Mouse (Mus musculus): ENCODE results near the gene Bcl2l14.
A peak's percentile ranks its signal among the peaks of the same experiment; 100 is the strongest.

The Bcl2l14 gene

DNA sequence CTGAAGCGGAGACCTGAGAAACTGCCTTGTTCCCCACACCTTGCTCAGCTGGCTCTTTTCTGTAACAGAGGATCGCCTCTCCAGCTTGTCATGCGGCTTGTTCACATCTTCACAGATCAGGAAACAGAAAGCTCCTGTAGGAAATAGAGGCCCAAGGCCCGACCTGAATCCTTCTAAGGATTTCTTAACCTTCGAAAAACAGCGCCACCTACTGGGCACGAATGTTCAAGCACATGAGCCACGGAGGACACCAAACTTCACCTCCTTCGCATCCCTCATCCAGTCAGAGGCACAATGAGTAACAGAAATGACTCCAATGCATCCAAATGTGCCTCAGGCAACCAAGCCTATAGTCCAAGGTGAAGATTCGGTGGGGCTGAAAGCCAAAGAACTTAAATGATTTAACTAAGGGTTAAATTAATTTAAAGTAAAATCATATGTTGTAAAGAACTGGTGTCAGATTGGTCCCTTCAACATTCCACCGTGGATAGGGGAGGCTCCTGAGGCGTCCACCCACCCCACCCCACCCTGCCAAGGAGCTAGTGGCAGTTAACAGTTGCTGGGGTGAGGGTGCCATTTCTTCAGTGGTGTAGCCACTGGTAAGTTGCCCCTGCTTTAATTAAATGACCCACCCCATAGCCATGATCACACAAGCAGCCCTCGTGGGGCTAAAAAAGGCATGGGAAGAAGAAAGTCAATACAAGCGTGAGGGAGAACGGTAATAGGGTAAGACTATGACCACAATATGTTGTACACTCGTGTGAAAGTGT is 7.0 kb downstream of the Bcl2l14 start:
- peak; percentile 26 for DNase-seq (ENCODE audit: low read depth, low spot score)

DNA sequence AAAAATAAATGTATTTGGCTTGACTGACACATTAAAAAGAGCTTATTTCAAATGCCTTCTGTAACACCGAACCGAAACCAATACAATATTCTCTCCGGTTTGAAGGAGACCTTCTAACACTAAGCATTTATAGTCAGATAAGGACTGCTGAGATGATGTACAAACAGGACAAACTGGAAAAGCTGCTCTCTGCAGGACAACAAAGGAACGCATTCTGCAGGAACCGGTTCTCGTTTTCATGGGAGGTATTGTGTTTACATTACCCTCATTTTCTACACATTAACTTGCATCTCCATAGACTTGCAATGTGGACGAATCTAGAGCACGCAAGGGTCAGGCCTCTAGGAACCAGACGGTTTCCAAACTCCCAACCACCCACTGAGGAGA is 7.6 kb downstream of the Bcl2l14 start:
- DNase-seq (ENCODE audit: low read depth, low spot score), result no peak

DNA sequence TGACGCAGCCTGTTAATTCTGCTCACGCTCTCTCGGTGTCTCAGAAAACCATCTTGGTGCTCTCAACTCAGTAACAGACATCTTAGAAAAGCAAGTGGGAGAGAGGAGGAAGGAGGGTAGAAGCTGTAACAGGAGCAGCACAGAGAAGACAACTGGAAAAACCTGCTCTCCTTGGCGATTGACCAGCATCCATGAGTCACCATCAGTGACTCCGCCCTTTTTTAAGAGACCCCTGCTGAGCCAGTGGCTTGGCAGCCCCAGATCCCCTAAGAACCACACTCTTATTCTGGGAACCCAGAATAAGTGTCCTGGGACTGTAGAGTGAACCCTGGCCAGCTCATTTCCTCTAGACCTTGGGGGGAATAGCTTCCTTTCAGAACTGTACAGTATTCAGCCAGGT is 11.1 kb downstream of the Bcl2l14 start:
- DNase-seq (ENCODE audit: low read depth, low spot score), result no peak

DNA sequence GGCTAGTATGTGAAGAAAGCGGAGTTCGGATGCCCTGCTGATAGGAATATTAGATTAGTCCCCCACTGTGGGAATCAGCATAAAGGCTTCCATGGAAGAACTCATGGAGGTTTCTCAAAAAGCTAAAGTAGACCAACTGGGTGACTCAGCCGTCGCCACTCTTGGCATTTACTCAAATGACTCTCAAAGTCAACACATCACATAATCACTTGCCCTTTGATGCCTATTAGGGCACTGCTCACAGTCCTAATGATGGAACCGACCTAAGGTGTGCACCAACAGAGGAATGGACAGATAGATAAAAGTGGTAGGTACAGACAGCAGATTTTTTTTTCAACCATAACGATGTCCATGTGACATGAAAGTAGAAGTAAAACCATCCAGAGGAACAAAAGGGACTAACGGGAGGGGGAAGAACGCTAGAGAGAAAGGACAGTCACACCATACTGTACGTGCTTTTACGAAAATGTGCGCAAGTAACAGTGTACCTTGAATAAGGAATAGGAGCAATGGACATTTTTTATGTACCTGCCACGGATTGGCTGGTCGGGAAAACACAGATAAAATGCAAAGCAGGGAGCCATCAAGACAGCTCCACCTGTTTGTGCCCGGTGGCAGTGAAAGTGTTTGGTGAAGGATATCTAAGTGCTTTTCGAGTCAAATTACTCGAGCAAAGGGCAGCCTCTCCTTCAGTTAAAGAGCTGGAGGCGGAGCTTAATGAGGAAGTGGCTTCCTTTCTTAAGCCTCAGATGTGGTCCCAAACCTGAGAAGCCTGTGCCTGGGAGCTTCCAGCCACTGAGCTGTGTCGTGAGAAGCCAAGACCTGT is 17.8 kb downstream of the Bcl2l14 start:
- no peak for DNase-seq (ENCODE audit: low read depth, low spot score)

DNA sequence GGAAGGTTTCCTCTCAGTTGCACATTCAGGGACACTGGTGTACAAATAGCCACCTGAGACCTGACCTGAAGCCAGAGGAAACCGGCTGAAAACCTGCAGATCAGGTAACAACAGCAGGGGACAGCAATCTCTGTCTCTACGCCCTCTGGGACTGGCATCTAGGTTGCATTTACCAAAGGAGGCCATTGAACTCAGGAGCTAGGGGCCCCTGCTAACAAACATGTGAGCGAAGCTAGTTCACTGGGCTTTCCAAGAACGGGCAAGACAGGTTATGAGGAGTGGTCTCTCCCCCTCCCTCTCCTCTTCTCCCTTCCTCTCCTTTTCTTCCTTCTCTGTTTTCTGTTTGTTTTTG is 18.4 kb downstream of the Bcl2l14 start:
- DNase-seq (ENCODE audit: low read depth, low spot score), result no peak

DNA sequence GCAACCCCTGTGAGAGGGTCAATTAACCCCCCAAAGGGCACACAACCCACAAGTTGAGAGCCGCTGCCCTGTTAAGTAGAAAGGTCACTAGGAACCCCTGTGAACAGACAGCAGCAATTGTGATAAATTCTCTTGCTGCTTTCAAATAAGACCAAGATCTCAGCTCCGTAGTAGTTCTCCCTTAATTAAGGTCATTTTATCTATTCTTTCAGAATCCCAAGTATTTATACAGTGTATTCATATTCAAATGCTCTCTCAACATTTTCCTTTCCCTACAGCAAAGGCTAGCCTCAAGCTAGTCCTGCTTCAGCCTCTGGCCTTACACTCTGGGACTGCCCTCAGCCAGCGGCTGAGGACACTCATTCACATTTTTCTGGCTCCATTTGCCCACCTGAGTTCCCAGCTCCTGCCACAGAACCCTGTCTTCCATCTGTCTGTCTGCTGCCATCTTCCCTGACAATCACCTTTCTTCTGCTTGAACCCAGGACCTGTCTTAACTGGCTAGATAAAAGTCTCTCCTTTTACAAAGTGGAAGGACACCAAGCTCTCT is 20.5 kb downstream of the Bcl2l14 start:
- no peak for DNase-seq (ENCODE audit: low read depth, low spot score)

DNA sequence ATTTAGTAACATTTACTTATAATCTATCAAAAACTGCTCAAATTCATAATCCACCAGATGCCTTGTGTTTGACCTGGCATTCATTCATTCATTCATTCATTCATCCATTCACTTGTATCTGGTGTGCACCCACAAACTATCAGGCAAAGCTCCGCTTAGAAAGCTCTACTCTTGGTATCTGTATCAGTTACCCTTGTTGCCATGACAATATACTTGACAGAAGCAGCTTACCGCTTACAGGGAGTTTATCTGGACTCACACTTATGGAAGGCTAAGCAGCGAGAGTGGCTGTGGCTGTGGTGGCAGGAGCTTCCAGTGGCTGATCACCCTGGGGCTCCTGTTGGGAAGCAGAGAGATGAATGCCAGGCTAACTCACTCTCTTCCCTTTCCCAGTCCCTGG is 21.8 kb downstream of the Bcl2l14 start:
- no peak for DNase-seq (ENCODE audit: low read depth, low spot score)

DNA sequence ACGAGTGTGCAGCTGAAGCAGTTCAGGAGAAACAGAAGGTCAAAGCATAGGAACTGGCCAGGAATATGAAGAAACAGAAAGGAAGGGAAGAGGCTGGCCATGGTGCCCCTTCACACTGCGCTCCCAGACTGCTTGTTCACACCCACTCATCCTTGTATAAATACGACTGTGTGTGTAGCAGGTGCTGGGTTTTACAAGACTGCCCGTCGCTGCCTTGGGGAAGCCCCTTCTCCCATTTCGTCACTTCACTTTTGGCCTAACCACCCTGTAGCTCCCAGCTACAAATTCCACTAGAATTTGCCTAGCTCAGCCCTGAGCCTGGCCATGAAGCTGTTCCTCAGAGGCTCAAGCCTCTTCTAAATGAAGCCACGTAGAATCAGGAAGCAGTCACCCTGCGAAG is 24.3 kb downstream of the Bcl2l14 start:
- no peak for DNase-seq (ENCODE audit: low read depth, low spot score)

DNA sequence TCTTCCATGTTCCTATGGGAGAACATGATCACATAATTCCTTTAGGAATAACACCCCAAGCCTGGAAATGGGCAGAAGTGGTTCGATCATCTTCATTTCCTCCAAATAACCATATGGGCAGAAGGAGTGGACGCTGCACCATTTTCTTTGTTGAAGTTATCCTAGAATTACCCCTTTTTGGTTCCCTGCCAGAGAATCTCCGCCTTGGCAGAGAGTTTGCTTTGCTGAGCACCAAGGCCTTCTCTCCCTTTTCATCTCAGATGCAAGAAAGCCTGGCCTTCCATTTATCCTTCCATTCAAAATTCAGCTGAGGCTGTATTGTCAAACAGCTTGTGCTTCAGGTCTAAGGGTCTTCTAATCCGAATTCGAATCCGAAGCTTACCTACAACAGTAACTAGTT is 25.8 kb downstream of the Bcl2l14 start:
- DNase-seq (ENCODE audit: low read depth, low spot score), result no peak

DNA sequence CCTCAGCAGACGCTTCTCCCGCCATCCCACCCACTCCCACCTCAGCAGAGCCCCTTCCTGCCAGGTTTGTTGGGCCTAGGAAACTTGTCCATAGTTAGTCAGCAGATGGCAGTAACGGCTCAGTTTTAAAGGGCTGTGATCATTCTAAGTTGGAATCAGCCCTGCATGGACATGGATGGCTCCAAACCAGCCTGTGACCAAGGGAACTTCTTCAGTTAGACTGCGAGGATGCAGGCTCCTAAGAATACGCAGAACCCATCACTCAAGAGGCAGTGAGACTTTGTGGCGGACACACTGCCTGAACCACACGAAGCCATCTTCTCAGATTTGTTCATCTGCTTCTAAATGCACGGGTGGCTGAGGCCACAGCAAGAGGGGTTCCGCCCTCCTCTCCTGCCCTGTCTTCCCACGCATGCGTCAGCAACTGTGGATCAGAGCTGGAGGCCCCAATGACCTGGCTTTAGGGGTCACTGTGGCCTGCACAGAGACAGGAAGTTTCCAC is 29.1 kb downstream of the Bcl2l14 start:
- DNase-seq (ENCODE audit: low read depth, low spot score), result peak; percentile 54

DNA sequence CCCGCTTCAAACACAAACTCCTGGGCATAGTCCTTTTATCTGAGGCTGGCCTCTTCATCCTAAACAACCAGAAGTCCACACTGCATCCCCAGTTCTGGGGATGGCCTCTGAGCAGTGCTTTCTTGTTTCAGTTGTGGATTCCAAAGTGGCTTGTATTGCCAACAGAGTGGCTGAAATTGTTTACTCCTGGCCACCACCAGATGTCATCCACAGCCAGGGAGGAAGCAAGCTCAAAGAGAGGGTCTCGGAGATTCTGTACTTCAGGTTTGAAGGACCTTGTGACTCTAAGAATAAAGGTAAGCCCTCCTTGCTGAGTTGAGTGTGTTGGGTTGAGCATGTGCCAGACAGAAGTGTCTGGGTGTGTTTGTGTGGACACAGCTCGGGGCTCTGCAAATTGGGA is 31.0 kb downstream of the Bcl2l14 start:
- DNase-seq (ENCODE audit: low read depth, low spot score), result no peak

DNA sequence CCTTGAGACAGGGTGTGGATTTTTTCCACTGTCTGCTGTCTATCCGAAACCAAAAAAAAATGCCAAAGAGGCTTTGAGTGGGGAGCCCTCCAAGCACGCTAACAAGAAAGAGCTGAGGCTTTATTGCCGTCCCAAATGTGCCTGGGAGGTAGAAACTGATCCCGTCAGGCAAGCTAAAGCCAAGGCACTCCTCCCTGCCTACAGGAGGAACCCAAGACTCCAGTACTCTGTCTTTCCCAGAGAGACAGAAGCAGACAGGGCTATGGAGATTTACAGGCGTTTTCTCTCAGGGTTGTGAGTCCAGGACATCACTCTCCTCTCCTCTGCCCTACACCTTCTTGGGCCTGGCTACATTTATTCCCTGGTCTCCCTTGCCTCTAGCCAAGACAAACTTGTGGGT is 32.3 kb downstream of the Bcl2l14 start:
- DNase-seq (ENCODE audit: low read depth, low spot score), result peak; percentile 47

DNA sequence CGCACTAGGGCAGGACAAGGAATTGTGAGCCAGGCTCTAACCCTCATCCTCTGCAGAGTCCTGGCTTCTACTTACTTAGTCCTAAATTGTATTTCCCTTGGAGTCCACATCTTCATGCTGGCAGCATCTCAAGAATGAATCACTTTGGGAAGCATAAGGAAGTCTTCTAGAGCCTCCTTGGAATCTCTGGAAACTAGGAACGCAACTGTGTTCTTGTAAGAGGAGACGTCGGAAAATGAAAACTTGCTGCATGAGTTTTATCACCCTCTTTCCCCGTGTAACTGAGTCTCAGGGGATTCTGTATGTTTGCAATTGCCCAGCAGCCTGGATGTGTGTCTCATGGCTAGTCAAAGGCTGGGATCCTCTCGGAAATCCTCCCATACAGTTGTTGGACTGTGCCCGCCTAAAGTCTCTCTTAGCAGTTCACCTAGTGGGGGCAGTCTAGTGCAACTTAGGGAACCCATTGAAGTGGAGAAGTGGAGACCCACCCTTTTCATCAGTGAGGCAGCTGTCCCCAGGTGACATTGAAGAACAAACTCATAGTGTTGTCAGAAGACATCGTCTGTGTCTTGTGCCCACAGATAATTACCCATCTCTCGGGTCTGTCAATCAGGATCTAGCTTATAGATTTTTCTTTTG is 34.2 kb downstream of the Bcl2l14 start:
- peak; percentile 77 for DNase-seq (ENCODE audit: low read depth, low spot score)

DNA sequence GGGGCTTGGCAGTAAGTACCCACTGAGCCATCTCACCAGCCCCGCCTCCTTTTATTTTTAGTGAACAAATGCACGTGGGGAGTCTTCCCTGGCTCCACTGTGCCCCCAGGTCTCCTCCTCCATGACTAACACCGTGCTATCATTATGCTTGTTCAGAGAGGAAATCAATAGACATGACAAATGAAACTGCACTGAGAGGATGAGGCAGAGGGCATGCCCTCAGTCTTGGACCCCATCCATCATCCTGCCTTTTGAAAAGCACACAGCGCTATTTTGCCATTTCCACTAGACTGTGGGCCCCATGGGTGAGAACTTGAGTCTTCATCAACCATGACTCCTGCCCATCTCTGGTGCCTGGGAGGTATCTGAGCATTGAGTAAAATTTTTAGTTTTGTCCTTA is 35.5 kb downstream of the Bcl2l14 start:
- DNase-seq (ENCODE audit: low read depth, low spot score), result no peak

DNA sequence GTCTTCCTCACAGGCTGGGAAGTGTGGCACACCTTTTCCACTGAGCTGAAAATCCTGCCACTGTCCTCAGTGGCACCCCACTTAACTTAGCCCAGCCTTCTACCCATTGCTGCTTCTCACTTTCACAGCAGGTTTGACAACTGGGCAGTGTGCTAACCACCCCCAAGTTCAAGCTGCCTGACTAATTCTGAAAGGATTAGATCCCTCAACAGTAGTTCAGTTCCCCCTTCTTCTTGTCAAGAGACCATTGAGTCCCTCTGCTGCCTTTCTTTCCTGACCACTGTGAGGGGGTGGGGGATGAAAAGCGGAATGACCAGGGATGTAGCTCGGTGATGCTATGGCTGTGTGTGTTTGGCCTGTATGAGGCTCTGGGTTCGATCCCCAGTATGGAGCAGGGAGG is 37.2 kb downstream of the Bcl2l14 start:
- DNase-seq (ENCODE audit: low read depth, low spot score), result no peak

DNA sequence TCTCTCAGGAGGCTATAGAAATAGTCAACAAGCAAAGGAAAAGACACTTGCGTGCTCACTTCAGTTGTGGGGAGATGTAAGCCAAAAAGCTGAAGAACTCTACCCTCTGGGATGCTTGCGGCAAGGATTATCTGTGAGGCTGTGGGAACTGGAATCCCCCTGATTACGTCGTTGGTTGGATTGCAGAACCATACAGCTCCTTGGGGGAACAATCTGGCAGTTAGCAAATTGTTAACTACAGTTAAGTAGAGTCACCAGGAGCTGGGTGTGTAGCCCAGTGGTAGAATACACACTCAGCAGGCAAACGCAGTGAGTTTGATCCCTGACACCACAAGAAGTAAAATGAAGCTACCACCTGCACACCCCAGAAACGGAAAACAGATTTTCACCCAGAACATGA is 37.9 kb downstream of the Bcl2l14 start:
- DNase-seq (ENCODE audit: low read depth, low spot score), result no peak

DNA sequence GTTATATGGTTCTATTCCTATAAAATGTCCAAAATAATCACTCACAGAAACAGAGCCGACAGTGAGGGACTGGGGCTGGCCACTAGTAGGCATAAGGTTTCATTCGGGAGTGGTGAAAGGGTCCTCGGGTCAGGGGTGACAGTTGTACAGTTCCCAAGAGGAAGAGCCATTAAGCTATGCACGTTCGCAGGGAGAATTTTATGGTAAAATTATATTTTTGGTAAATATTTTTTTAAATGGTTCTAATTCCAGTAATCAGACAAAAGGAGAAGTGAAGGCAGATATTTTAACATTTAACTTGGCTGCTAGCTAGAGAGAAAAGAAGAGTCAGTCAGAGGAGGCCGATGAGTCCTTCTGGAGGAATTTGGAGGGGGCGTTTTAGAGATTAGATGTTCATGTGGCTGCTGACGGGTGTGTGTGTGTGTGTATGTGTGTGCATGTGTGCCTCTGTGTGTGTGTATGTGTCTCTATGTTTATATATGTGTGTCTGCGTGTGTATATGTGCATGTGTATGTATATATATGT is 38.8 kb downstream of the Bcl2l14 start:
- no peak for DNase-seq (ENCODE audit: low read depth, low spot score)

DNA sequence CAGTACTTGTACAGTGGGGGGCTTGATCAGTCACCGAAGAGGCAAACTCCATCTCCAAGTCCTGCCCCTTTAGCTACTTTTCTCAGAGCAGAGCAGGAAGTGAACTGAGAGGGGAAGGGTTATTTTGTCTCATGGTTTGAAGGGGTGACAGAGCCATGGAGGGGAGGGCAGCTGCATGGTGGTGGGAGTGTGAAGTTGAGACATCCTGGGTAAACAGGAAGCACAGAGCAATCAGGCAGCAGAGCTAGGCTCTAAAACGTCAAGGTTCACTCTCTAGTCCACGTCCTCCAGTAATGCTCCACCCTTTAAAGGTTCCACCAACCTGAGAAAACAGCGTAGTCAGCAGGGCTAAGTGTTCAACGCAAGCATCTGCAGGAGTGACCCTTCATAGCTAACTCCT is 40.8 kb downstream of the Bcl2l14 start:
- DNase-seq (ENCODE audit: low read depth, low spot score), result no peak

DNA sequence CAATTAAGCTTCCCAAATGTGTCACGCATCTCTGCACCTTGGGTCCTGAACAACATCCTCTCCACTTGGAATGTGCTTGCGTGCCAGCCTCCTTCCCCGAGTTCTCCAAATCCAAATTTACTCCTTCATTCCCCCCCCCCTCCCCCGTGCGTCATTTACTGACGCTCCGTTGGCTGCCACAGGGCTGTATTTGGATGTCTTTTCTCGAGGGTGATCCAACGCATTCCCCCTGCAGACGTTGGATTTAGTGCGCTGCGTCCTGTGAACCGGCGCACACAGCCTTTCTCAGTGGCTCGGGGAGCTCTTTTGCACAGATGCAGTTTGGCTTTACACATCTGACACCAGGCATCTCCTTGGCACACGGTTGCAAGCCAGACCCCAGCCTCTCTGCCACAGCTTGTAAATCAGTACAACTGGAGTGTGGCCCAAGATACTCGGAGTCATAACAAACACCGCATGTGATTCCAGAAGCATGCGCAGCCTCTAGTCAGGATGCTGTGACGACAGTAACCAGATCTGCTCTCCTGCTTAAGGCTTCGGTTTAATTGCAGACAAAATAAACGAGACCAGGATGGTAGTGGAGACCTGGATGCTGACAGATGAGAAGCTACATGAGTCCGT is 43.4 kb downstream of the Bcl2l14 start:
- peak; percentile 62 for DNase-seq (ENCODE audit: low read depth, low spot score)

DNA sequence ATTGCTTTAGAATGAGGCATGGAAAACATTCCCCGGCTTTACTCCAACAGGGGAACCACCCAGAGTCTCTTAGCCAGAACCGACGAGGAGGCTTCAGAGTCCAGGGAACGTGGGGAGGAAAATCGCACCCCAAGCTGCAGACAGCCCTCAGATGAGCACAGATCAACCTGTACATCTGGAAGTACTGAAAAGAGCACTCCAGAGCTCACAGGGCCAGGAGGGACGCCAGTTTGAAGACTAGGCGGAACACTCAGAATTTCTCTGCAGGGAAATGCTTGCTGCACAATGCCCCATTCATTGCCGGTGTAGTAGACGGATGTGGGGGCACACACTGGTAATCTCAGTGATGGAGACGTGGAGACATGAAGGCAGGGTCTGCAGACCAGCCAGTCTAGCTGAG is 43.9 kb downstream of the Bcl2l14 start:
- DNase-seq (ENCODE audit: low read depth, low spot score), result peak; percentile 50

DNA sequence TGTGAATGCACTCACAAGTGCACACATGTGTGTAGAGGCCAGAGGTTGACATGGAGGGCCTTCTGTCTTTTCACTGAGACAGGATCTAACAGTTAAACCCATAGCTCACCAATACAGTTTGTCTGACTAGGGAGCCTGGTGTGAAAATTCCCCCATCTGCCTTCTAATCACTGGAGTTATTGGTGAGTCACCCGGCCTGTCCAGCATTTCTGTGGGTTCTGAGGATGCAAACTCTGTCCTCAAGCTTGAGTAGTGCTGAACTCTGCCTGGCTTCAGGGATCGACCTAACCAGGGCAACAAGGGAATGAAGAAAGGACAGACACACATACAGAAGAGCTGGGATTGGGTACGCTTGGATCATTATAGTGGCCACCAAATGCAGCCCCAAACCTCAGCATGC is 45.6 kb downstream of the Bcl2l14 start:
- DNase-seq (ENCODE audit: low read depth, low spot score), result no peak

DNA sequence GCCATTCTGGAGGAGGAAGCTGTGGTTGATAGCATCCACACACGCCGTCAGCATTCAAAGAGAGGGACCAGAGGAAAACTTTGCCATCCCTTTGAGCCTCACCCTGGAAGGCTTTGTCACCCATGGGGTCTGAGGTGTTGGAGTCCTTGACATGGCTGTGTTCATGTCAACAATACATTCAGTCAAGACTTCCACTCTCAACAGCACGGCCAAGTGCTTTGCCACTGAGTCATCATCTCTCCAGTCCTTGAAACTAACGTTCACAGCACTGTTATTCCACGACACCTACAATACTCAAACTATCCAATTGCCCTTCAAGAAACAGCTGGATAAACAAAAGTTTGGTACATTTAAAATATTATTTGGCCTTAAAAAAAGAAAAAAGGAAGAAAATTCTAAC is 46.1 kb downstream of the Bcl2l14 start:
- no peak for DNase-seq (ENCODE audit: low read depth, low spot score)
